Mouse (Mus musculus): ENCODE results near the gene Gm11937. TPM values are rescaled to one million over a fixed set of nuclear protein-coding genes. Genes with fewer than 3 reads are reported as not detected.
"Not testable (repeated sequence)": the region's sequence is repeated elsewhere in the genome, so short reads cannot be mapped to it uniquely, and the experiment has no call there.

Gene Gm11937
- total RNA-seq, 1 experiment, result not detected

DNA sequence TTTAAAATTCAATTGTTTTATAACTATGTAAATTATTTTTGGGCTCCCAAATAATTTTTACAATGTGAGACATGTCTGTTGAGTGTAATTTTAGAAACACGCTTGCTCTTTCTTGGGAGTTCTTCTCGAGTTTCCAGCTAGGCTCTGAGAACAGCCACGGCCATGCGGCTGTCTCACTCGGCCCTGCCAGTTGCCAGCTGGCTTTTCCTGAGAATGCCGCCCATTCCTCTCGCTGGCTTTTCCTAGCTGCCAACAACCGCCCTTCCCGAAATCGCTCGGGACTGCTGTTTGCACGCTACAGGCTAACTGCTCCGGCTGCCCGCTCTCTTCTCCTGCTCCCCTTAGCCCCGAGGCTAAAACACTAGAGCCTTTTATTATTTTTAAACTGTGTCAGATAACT, 36.5 kb upstream of the Gm11937 start:
- no peak for DNase-seq (ENCODE audit: low read depth, low spot score)
- H3K27ac ChIP-seq (ENCODE audit: insufficient read depth, low read depth, low read length, poor library complexity, severe bottlenecking), result no peak overlapping the region
- H3K9me3 ChIP-seq (ENCODE audit: control insufficient read depth, insufficient read depth, low read depth, low read length), result no peaks in the 10 kb centered on the region
- no peak overlapping the region for H3K4me3 ChIP-seq (ENCODE audit: insufficient read depth in 1 of 2, low read depth in 1 of 2, low read length in 2 of 2, poor library complexity in 1 of 2, severe bottlenecking in 1 of 2)
- TF ChIP-seq CHD2 (IDR thresholded peaks at IDR 0.05; ENCODE audit: low read depth, low read length) (no peak), HCFC1 (IDR thresholded peaks at IDR 0.05; ENCODE audit: borderline replicate concordance, insufficient read depth, low read length) (no peak), MAFK (IDR thresholded peaks at IDR 0.05; ENCODE audit: insufficient read depth, low read depth, low read length) (no peak), ZC3H11A (IDR thresholded peaks at IDR 0.05; ENCODE audit: borderline replicate concordance, low read depth, low read length) (no peak), ZNF384 (IDR thresholded peaks at IDR 0.05; ENCODE audit: low read depth, low read length) (no peak)
- H3K36me3 ChIP-seq (ENCODE audit: control insufficient read depth, insufficient read depth, low read length, poor library complexity, severe bottlenecking), result no peaks in the 10 kb centered on the region
- in situ Hi-C loops (cut with MboI; ENCODE audit: low sequenced_read_pairs in 2 of 2, unreplicated experiment in 2 of 2), result no loop called here
- no peak overlapping the region for H3K9ac ChIP-seq (ENCODE audit: insufficient read depth, low read depth, low read length, poor library complexity, severe bottlenecking)
- no peaks in the 10 kb centered on the region for H3K4me1 ChIP-seq (ENCODE audit: control insufficient read depth in 2 of 2, insufficient read depth in 2 of 2, low read length in 2 of 2, poor library complexity in 1 of 2)

DNA sequence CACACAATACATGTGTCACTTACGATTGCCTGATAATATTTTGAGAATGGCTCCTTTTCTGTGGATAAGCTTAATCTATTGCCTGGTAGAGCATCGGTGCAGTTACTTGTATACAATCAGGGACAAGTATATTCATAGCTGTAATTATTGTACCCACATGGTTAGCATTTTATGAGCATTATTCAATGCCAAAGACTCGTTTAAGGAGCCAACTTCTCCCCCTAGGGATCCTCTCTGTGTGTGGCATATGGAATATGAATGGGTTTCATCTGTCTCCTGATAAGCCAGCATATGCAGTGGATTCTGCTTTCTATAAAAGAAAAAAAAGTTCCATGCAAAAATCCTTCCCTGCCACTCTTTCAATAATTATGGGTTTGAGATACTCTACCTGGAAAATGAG, 34.4 kb upstream of the Gm11937 start:
- no peak for DNase-seq (ENCODE audit: low read depth, low spot score)
- no peaks in the 10 kb centered on the region for H3K9me3 ChIP-seq (ENCODE audit: control insufficient read depth, insufficient read depth, low read depth, low read length)
- no peak overlapping the region for H3K4me3 ChIP-seq (ENCODE audit: insufficient read depth in 1 of 2, low read depth in 1 of 2, low read length in 2 of 2, poor library complexity in 1 of 2, severe bottlenecking in 1 of 2)
- in situ Hi-C loops (cut with MboI; ENCODE audit: low sequenced_read_pairs in 2 of 2, unreplicated experiment in 2 of 2), result no loop called here
- H3K4me1 ChIP-seq (ENCODE audit: control insufficient read depth in 2 of 2, insufficient read depth in 2 of 2, low read length in 2 of 2, poor library complexity in 1 of 2), result no peaks in the 10 kb centered on the region
- H3K27ac ChIP-seq (ENCODE audit: insufficient read depth, low read depth, low read length, poor library complexity, severe bottlenecking), result no peak overlapping the region
- TF ChIP-seq ZNF384 (IDR thresholded peaks at IDR 0.05; ENCODE audit: low read depth, low read length), result no peak
- TF ChIP-seq MAFK (IDR thresholded peaks at IDR 0.05; ENCODE audit: insufficient read depth, low read depth, low read length), result no peak
- TF ChIP-seq HCFC1 (IDR thresholded peaks at IDR 0.05; ENCODE audit: borderline replicate concordance, insufficient read depth, low read length), result no peak
- no peak for TF ChIP-seq ZC3H11A (IDR thresholded peaks at IDR 0.05; ENCODE audit: borderline replicate concordance, low read depth, low read length)
- TF ChIP-seq CHD2 (IDR thresholded peaks at IDR 0.05; ENCODE audit: low read depth, low read length), result no peak
- no peak overlapping the region for H3K9ac ChIP-seq (ENCODE audit: insufficient read depth, low read depth, low read length, poor library complexity, severe bottlenecking)
- H3K36me3 ChIP-seq (ENCODE audit: control insufficient read depth, insufficient read depth, low read length, poor library complexity, severe bottlenecking), result no peaks in the 10 kb centered on the region

DNA sequence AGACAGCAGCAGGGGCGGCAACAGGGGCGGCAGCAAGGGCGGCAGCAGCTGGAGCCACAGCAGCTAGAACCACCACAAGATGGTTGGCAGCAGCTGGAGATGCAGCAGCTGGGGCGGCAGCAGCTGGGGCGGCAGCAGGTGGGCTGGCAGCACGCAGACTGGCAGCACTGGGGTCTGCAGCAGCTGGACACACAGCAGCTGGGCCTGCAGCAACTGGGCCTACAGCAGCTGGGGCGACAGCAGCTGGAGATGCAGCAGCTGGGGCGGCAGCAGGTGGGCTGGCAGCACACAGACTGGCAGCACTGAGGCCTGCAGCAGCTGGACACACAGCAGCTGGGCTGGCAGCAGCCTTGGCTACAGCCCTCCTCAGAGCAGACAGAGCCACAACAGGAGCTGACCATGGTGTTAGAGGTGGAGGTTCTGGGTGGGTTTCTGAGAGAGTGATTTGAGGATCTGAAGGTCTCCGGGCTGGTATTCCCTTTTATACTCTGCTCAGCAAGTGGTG, 33.7 kb upstream of the Gm11937 start, which contains the start of gene Krtap4-7:
Gene Krtap4-7, minus strand, starts transcription at position 455 of the 505 bp plus-strand sequence.
- H3K27ac ChIP-seq (ENCODE audit: insufficient read depth, low read depth, low read length, poor library complexity, severe bottlenecking); in situ Hi-C loops (cut with MboI; ENCODE audit: low sequenced_read_pairs in 2 of 2, unreplicated experiment in 2 of 2); H3K36me3 ChIP-seq (ENCODE audit: control insufficient read depth, insufficient read depth, low read length, poor library complexity, severe bottlenecking); H3K4me3 ChIP-seq (ENCODE audit: insufficient read depth in 1 of 2, low read depth in 1 of 2, low read length in 2 of 2, poor library complexity in 1 of 2, severe bottlenecking in 1 of 2); H3K9me3 ChIP-seq (ENCODE audit: control insufficient read depth, insufficient read depth, low read depth, low read length); DNase-seq (ENCODE audit: low read depth, low spot score); H3K9ac ChIP-seq (ENCODE audit: insufficient read depth, low read depth, low read length, poor library complexity, severe bottlenecking); H3K4me1 ChIP-seq (ENCODE audit: control insufficient read depth in 2 of 2, insufficient read depth in 2 of 2, low read length in 2 of 2, poor library complexity in 1 of 2): not testable (repeated sequence)

DNA sequence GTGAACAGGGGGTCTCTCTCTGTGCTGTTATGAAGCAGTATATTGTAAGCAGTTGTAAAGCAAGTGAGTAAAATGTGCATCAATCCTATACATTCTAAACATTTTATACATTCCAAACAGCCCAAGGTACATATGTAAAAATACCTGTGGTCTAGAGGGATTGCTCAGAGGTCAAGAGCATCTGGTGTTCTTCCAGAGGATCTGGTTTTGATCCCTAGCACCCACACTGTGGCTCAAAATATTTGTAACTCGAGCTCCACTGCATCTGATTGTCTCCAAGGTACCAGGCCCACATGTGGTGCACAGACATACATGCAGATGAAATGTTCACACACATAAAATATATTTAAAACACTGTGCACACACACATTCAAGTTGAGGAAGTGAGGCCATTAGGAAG, 30.9 kb upstream of the Gm11937 start:
- TF ChIP-seq HCFC1 (IDR thresholded peaks at IDR 0.05; ENCODE audit: borderline replicate concordance, insufficient read depth, low read length) (no peak), CHD2 (IDR thresholded peaks at IDR 0.05; ENCODE audit: low read depth, low read length) (no peak), ZNF384 (IDR thresholded peaks at IDR 0.05; ENCODE audit: low read depth, low read length) (no peak), MAFK (IDR thresholded peaks at IDR 0.05; ENCODE audit: insufficient read depth, low read depth, low read length) (no peak), ZC3H11A (IDR thresholded peaks at IDR 0.05; ENCODE audit: borderline replicate concordance, low read depth, low read length) (no peak)
- no peak for DNase-seq (ENCODE audit: low read depth, low spot score)
- Histone ChIP-seq H3K27ac (ENCODE audit: insufficient read depth, low read depth, low read length, poor library complexity, severe bottlenecking) (no peak overlapping the region), H3K9me3 (ENCODE audit: control insufficient read depth, insufficient read depth, low read depth, low read length) (no peaks in the 10 kb centered on the region), H3K9ac (ENCODE audit: insufficient read depth, low read depth, low read length, poor library complexity, severe bottlenecking) (no peak overlapping the region), H3K4me3 (ENCODE audit: insufficient read depth in 1 of 2, low read depth in 1 of 2, low read length in 2 of 2, poor library complexity in 1 of 2, severe bottlenecking in 1 of 2) (no peak overlapping the region), H3K4me1 (ENCODE audit: control insufficient read depth in 2 of 2, insufficient read depth in 2 of 2, low read length in 2 of 2, poor library complexity in 1 of 2) (no peaks in the 10 kb centered on the region), H3K36me3 (ENCODE audit: control insufficient read depth, insufficient read depth, low read length, poor library complexity, severe bottlenecking) (no peaks in the 10 kb centered on the region)
- in situ Hi-C loops (cut with MboI; ENCODE audit: low sequenced_read_pairs in 2 of 2, unreplicated experiment in 2 of 2), result no loop called here

DNA sequence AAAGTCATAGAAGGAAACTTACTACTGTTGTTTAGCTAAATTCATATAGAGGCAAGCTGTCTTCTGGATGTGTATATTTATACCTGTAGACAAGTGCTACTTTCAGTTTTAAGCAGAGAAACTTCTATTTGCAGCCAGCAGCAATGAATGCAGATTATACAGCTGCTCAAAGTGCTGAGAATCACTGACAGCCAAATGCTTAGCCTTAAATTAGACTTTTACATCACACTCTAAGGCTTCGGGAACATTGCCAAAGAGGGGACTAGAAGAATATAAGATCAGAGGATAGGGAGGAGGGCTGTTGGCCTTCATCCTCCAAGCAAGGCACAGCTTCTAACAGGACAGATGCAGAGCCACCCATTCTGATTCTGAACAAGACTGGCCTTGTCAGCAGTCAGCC, 27.1 kb upstream of the Gm11937 start:
- DNase-seq (ENCODE audit: low read depth, low spot score), result no peak
- no peak overlapping the region for H3K4me3 ChIP-seq (ENCODE audit: insufficient read depth in 1 of 2, low read depth in 1 of 2, low read length in 2 of 2, poor library complexity in 1 of 2, severe bottlenecking in 1 of 2)

More for the DNA sequence above, 27.1 kb upstream of the Gm11937 start:
- H3K27ac ChIP-seq (ENCODE audit: insufficient read depth, low read depth, low read length, poor library complexity, severe bottlenecking), result no peak overlapping the region
- H3K9me3 ChIP-seq (ENCODE audit: control insufficient read depth, insufficient read depth, low read depth, low read length), result no peaks in the 10 kb centered on the region
- no peaks in the 10 kb centered on the region for H3K36me3 ChIP-seq (ENCODE audit: control insufficient read depth, insufficient read depth, low read length, poor library complexity, severe bottlenecking)
- in situ Hi-C loops (cut with MboI; ENCODE audit: low sequenced_read_pairs in 2 of 2, unreplicated experiment in 2 of 2), result no loop called here
- no peaks in the 10 kb centered on the region for H3K4me1 ChIP-seq (ENCODE audit: control insufficient read depth in 2 of 2, insufficient read depth in 2 of 2, low read length in 2 of 2, poor library complexity in 1 of 2)
- H3K9ac ChIP-seq (ENCODE audit: insufficient read depth, low read depth, low read length, poor library complexity, severe bottlenecking), result no peak overlapping the region
- TF ChIP-seq HCFC1 (IDR thresholded peaks at IDR 0.05; ENCODE audit: borderline replicate concordance, insufficient read depth, low read length), result no peak
- TF ChIP-seq ZNF384 (IDR thresholded peaks at IDR 0.05; ENCODE audit: low read depth, low read length), result no peak
- TF ChIP-seq MAFK (IDR thresholded peaks at IDR 0.05; ENCODE audit: insufficient read depth, low read depth, low read length), result no peak
- TF ChIP-seq ZC3H11A (IDR thresholded peaks at IDR 0.05; ENCODE audit: borderline replicate concordance, low read depth, low read length), result no peak
- TF ChIP-seq CHD2 (IDR thresholded peaks at IDR 0.05; ENCODE audit: low read depth, low read length), result no peak

Measured in ES-E14 (cell line).